Mouse (Mus musculus) heart, adult 10 weeks (tissue): ENCODE measurements around the gene Wasf1. TPM values are rescaled to one million over a fixed set of nuclear protein-coding genes. Genes with fewer than 3 reads are reported as not detected.

ENCODE experiments used
- polyA plus RNA-seq: library from polyadenylated mRNA; stranded (reverse); fragments of 350-450 nt; fragmentation: Illumina TruSeq; extraction: RNeasy Lipid Tissue Mini Kit (QIAGEN cat#74804); gene quantifications from one replicate; pipeline ENCODE4 v1.2.3, GENCODE M21; 2014; ENCODE audit warnings: low read depth, low replicate concordance

Gene Wasf1
- 0.34 TPM for polyA plus RNA-seq

DNA sequence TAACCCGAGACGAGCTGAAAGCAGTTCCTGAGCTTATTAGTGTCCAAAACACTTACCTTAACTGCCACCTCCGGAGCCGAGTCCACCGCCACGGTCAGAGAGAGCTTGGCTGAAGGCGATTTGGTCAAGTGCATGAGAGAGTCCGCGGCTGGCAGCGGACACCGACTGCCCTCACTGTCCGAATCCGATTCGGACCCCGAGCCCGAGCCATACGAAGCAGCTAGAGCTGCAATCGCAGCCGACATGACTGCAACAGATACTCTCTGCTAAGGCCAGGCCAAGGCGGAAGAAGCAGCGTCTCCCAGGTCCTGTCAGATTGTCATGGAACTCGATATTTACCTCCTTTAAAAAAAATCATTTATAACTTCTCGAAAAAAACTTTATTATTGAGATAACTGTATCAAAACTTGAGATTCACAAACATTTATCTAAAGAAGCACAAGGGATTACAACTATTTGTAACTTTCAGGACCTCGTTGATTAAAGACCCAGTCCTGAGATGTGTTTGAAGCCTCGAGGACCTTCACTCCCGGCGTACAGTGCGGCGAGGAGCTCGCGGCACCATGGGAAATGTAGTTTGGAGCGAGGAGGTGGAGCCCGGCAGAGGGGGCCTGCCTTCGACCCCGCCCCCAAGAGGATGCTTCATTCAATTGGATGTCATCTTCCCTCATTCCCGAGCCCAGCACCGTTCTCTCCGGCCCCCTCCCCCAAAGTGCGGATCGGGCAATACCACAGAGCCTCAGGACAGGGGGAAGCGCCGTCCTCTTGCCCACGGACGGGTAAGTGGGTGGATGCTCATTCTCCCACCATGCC, at the start of gene Wasf1, which contains the start of gene Cdc40:
Gene Wasf1, plus strand, starts transcription at position 645 of the 813 bp plus-strand sequence.
Gene Cdc40, minus strand, starts transcription at position 481 of the 813 bp plus-strand sequence.

Other genes with a start within 250 kb of the Wasf1 start
- 0.89 TPM for gene Mettl24, start 200.2 kb upstream of the Wasf1 start, polyA plus RNA-seq
- 19.6 TPM for gene Cdc40, start 164 bp upstream of the Wasf1 start, polyA plus RNA-seq
- gene Gpr6, start 188.8 kb downstream of the Wasf1 start, polyA plus RNA-seq = not detected